Mouse (Mus musculus) erythroblast, embryonic 14.5 days (primary cell): Measurements from ENCODE around the gene Smyd4. TPM values are rescaled to one million over a fixed set of nuclear protein-coding genes. Genes with fewer than 3 reads are reported as not detected.

Experiments used
- H3K27me3 ChIP-seq: 2 replicates; pipeline ENCODE4 v1.6.1; 2012; ENCODE audit warnings: inconsistent platforms; ENCODE audit not compliant: control insufficient read depth
- H3K36me3 ChIP-seq: 2 replicates; pipeline ENCODE4 v1.6.1; 2012; ENCODE audit warnings: mild to moderate bottlenecking, inconsistent platforms; ENCODE audit not compliant: control insufficient read depth
- H3K4me1 ChIP-seq: 2 replicates; pipeline ENCODE4 v1.6.1; 2012; ENCODE audit warnings: inconsistent platforms; ENCODE audit not compliant: control insufficient read depth
- H3K4me3 ChIP-seq: replicated peaks from 2 replicates; pipeline ENCODE3; 2012; ENCODE audit warnings: moderate library complexity, mild to moderate bottlenecking, inconsistent platforms
- H3K9me3 ChIP-seq: 2 replicates; pipeline ENCODE4 v1.6.1; 2012; ENCODE audit warnings: low read length, inconsistent platforms, mixed read lengths; ENCODE audit not compliant: control insufficient read depth
- GATA1 ChIP-seq: IDR thresholded peaks from 2 replicates; pipeline ENCODE4 v1.6.1; 2012; ENCODE audit warnings: low read length, inconsistent platforms, mixed read lengths
- TAL1 ChIP-seq: IDR thresholded peaks from 3 replicates; pipeline ENCODE4 v1.6.1; 2012; ENCODE audit warnings: low read length, inconsistent platforms, mixed read lengths
- polyA plus RNA-seq: library from polyadenylated mRNA; stranded (reverse); fragments of >175 nt; gene quantifications from 2 replicates; pipeline ENCODE4 v1.2.3, GENCODE M21; 2012

Smyd4 gene
- polyA plus RNA-seq, 1 experiment = 0.22 TPM

DNA sequence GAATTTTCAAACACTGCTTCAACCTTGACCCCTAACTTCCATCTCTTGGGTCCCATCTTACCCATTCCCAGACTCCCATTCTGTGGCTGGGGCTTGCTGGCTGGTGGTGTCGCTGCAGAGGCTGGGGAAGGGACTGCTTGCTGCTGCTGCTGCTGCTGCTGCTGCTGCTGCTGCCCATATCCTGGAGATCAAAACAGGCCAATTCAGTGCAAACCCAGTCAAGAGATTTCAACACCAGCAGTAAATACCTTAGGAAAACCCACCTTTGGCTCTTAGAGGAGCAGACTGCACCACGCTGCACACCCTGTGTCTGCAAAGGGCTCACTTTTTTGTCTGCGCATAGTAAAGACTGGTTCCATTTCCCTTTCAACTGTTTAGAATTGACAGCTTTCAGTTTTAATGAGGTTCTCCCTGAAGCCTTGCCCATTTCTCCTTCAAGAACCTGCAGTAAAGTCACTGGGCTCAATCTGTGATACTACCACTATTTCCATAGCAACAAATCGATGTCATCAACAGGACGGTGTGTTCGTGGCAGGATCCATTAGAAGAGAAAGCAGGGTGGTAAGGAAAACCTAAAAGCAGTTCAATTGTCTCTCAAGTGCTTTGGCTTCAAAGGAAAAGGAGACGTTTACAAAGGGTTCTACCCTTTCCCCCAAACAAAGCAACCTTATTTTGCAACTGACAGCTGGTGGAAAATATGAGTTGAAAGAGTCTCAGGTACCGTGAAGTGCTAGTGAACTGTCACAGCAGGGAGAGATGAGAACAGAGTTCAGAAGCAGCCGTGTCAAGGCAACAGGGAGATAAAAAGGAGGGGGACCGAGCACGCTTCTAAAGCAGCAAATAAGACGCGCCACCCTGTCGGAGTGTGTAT, 29.6 kb upstream of the Smyd4 start:
- peaks cover 94% of the 10 kb centered on the region for H3K36me3 ChIP-seq
- peaks cover 38% of the 10 kb centered on the region for H3K4me1 ChIP-seq
- H3K9me3 ChIP-seq = no peaks in the 10 kb centered on the region
- H3K4me3 ChIP-seq = no peak overlapping the region
- TF ChIP-seq GATA1 (no peak), TAL1 (no peak)
- no peaks in the 10 kb centered on the region for H3K27me3 ChIP-seq

DNA sequence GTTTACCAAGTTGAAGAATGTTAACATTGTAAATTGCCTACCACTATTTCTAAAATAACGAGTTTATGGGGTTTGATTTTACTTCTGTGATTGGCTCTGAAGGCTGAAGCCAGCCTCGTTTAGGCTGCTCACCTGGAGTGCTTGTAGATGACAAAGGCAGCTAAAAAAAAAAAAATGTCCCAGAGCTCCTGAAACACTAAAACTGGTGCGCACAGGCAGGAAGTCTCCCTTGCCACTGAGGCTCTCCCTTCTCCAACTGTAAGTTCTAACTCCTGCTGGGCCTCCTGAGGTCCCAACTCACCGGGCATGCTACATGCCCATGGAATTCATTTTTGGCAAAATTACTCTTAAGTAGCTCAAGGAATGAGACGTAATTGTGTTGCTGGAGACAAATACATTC, 29.0 kb upstream of the Smyd4 start:
- no peaks in the 10 kb centered on the region for H3K9me3 ChIP-seq
- H3K4me1 ChIP-seq = peaks cover 39% of the 10 kb centered on the region
- no peaks in the 10 kb centered on the region for H3K27me3 ChIP-seq
- TF ChIP-seq TAL1 (no peak), GATA1 (no peak)
- no peak overlapping the region for H3K4me3 ChIP-seq
- H3K36me3 ChIP-seq = peaks cover 92% of the 10 kb centered on the region

DNA sequence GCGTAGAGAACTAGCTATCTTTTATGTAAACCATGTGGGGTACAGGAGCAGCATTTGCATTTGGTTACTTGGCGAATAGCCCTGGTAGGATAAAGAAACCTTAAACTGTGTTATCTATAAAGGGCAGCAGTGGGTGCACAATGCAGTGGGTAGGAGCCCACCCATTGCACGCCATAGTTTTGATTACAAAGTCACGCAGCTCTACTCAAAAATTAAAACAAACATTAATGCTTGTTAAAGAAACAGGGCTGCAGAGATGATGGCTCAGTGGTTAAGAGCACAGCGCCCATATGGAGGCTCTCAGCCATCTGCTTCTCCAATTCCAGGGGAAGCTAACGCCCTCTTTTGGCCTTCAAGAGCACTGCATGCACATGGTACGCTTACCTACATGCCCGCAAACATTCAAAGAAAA, 24.9 kb upstream of the Smyd4 start:
- H3K36me3 ChIP-seq = peaks cover 92% of the 10 kb centered on the region
- H3K9me3 ChIP-seq = no peaks in the 10 kb centered on the region
- H3K4me3 ChIP-seq = no peak overlapping the region
- TF ChIP-seq TAL1 (no peak), GATA1 (no peak)
- peaks cover 45% of the 10 kb centered on the region for H3K4me1 ChIP-seq
- H3K27me3 ChIP-seq = no peaks in the 10 kb centered on the region

DNA sequence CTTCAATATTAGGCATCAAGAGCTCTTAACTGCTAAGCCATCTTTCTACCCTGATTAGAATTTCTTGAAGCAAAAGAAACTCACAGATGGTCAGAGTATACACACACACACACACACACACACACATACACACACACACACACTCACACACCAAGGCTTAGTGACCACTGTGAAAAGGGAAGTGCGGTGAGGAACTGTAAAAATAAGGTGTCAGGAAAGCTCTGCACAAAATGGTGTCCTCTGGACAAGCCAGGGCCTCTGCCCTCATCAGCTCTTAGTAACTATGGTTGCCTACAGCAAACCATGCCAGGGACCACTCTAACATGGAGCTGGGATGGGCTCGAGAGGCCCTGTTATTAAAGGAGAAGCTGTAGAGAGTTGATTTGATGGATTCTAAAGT, 23.8 kb upstream of the Smyd4 start:
- Histone ChIP-seq H3K4me3 (no peak overlapping the region), H3K27me3 (no peaks in the 10 kb centered on the region), H3K36me3 (peaks cover 92% of the 10 kb centered on the region), H3K4me1 (peaks cover 45% of the 10 kb centered on the region), H3K9me3 (no peaks in the 10 kb centered on the region)
- TF ChIP-seq GATA1 (no peak), TAL1 (no peak)

DNA sequence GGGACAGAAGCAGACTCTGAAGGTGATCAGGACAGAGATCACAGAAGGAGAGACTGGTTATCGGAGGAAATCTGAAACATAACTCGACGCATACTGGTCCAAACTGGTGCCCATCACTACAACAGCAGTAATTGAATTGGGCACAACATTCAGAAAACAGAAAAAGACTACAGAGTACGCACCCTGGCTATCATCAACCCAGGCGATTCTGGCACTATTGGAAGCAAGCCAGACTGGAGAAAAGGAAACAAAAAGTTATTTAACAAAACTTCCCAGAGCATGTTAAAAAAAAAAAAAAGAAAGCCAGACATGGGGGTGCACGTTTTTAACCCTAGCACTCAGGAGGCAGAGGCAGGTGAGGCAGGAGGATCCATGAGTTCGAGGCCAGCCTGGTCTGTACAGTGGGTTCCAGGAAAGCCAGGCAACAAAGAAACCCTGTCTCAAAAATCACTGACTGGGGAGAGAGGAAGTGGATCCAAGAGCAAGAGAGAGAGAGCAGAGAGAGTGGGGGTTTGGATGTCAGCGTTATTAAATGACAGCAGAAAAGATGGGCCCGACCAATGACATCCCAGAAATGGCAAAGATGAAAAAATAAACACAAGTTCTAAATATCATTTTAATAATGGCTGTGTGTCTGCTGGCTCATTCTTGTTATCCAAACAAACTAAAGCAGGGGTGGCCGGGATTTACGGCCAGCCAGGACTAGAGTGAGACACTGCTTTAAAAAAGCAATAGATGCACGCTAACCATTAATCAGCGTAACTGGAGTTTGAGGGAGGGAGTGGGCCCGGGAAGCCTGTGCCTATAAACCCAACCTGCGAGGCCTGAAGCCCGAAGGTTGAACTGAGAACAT, 22.9 kb upstream of the Smyd4 start:
- Histone ChIP-seq H3K36me3 (peaks cover 92% of the 10 kb centered on the region), H3K4me3 (no peak overlapping the region), H3K27me3 (no peaks in the 10 kb centered on the region), H3K4me1 (peaks cover 41% of the 10 kb centered on the region), H3K9me3 (no peaks in the 10 kb centered on the region)
- TF ChIP-seq GATA1 (no peak), TAL1 (no peak)

DNA sequence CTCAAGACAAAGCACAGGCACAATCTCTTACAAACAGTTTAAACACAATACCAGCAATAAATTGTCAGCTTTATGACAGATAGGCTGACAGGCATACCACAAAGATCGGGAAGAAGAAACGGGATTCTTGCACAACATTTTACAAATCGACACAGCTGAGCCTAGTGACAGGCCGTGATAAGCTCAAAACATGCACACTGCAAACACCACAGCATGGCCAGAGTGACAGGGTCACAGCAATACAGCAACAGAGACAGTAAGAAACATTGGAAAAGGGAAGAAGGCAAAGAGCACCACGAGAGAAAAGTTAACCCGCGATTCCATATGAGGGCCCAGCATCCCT, 22.3 kb upstream of the Smyd4 start:
- Histone ChIP-seq H3K27me3 (no peaks in the 10 kb centered on the region), H3K4me1 (peaks cover 39% of the 10 kb centered on the region), H3K9me3 (no peaks in the 10 kb centered on the region), H3K36me3 (peaks cover 94% of the 10 kb centered on the region), H3K4me3 (no peak overlapping the region)
- TF ChIP-seq GATA1 (no peak), TAL1 (no peak)

DNA sequence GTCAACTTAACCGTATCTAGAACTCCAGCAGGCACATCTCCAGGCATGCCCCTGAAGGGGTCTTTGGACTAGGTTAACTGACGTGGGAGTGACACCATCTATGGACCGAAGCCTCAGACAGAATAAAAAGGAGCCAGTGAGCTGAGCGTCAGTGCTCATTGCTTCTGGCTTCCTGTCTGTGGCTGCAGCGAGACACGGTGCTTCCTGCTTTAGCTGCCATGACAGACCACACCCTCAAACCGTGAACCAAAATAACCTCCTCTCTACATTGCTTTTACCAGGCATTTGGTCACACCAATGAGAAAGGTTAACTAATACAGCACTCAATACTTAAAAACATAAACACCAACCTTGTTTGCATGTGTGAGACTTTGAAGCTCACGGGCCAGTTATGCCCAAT, 11.6 kb upstream of the Smyd4 start:
- Histone ChIP-seq H3K9me3 (no peaks in the 10 kb centered on the region), H3K4me3 (no peak overlapping the region), H3K36me3 (peaks cover 98% of the 10 kb centered on the region), H3K4me1 (peaks cover 17% of the 10 kb centered on the region), H3K27me3 (no peaks in the 10 kb centered on the region)
- TF ChIP-seq TAL1 = no peak
- no peak for TF ChIP-seq GATA1

DNA sequence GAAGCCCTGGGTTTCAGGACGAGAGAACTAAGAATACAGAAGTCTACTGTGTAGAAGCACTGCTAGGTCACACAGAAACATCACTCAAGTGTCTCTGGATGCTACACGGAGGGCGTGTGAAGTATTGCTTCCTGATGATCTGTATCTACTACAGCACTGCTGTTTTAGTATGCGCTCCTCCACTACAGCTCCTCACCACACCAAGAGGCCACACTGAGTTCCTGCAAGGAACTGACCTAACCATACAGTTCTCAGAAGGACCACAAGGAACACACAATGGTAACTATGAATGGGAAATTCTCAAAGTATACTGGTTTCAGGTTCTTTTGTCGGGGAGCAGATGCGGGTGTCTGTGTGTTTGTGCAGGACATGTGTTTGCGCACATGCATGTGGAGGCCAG, 11.0 kb upstream of the Smyd4 start:
- H3K36me3 ChIP-seq = peaks cover 98% of the 10 kb centered on the region
- no peak for TF ChIP-seq TAL1
- no peak for TF ChIP-seq GATA1
- peaks cover 17% of the 10 kb centered on the region for H3K4me1 ChIP-seq
- H3K9me3 ChIP-seq = no peaks in the 10 kb centered on the region
- no peaks in the 10 kb centered on the region for H3K27me3 ChIP-seq
- H3K4me3 ChIP-seq = no peak overlapping the region

DNA sequence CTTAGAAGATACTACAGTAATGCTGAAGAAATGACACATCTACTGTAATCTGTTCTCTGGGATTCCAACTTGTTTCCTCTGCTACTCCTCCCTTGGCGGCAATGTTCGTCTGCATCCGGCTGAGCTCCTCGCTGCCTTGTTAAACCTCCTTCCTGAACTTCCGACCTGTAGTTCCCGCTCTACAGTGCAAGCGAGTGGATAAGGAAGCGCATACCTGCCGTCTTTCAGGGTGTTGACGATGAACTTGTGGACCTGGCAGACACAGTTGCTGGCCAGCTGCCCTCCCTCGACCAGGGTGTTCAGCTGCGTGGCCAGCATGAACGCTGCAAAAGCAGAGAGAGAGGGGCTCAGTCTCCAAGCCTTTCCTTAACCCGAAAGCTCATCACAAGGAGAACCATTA, 8.2 kb upstream of the Smyd4 start:
- TF ChIP-seq TAL1 = no peak
- Histone ChIP-seq H3K4me3 (no peak overlapping the region), H3K27me3 (no peaks in the 10 kb centered on the region), H3K36me3 (peaks cover 96% of the 10 kb centered on the region), H3K4me1 (peaks cover 31% of the 10 kb centered on the region), H3K9me3 (no peaks in the 10 kb centered on the region)
